Mouse (Mus musculus) kidney, adult 18-20 months (tissue): ENCODE results near the gene Ank3.

ENCODE experiments used
- DNase-seq: peaks from one replicate; pipeline ENCODE4 v3.0.0; 2021

The Ank3 gene

GRCm38 (mm10) chr10:69414888-69415287, 16.3 kb downstream of the Ank3 start:
- no peak for DNase-seq

GRCm38 (mm10) chr10:69418716-69419115, 20.1 kb downstream of the Ank3 start:
- no peak for DNase-seq

DNA sequence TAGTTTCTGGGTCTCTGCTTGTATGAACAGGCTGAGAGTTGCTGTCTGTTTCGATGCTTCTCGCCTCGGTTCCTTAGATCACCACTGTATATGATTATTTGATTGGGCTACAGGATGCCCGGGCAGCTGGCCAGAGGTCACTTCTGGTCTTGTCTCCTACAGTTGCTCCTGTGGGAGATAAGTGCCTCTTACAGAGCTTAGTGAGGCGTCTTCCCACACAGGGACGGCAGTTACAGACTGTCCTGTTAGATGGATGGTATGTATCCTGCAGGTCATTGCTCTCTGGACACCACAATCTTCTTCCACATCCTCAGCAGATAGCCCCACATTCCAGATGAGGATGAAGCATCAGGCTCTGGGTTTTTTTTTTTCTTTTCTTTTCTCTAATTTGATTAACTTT, 21.7 kb downstream of the Ank3 start:
- no peak for DNase-seq

DNA sequence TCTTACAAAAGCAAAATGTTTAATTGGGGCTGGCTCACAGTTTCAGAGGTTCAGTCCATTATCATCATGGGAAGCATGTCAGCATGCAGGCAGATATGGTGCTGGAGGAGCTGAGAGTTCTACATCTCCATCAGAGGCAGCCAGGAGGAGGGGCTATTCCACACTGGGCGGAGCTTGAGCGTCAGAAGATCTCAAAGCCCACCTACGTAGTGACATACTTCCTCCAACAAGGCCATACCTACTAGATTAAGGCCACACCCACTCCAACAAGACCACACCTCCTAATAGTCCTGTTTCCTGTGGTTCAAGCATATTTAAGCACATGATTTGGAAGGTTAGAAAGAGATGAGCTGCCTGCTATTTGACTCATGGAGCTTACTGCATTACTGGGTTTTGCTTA, 25.5 kb downstream of the Ank3 start:
- DNase-seq, result no peak

DNA sequence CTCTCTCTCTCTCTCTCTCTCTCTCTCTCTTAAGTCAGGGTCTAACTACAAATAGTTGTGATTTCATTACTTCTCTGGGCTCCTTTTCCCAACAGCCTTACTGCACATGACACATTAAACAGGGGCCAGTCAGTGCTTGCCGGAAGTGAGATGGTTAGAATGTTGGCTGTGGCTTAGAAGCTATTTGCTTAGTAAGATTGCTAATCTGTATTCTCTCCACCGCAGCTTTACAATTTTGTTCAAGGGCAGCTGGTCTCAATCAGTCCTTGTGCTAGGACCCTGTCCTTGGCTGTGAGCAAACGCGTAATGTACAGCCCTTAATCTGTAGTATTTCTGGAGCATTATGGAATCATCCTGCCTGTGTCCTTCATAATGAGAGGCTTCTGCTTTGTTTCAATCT, 31.6 kb downstream of the Ank3 start:
- DNase-seq, result no peak

- DNase-seq, result no peak
Measured at GRCm38 (mm10) chr10:69431101-69431500, 32.5 kb downstream of the Ank3 start.

GRCm38 (mm10) chr10:69435213-69435612, 36.6 kb downstream of the Ank3 start:
- no peak for DNase-seq

GRCm38 (mm10) chr10:69439449-69439848, 40.9 kb downstream of the Ank3 start:
- DNase-seq, result no peak

DNA sequence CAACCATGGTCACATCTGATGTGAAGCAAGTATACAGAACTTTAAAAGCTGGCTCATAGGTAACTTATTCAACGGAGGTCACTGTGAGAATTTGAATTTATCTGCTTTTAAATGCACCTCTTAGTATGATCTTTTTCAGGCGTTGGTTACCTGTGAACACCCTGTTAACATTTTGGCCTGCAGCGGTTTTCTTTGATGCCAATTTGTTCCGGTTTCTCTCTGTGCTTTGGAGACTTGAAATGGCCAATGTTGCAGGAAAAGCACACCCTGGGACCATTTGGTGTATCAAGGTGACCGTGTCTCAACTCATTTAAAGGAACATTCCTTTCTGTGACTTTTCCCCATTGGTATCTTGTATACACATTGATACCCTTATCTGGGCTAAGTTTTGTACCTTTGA, 46.0 kb downstream of the Ank3 start:
- peak; percentile 35 for DNase-seq

DNA sequence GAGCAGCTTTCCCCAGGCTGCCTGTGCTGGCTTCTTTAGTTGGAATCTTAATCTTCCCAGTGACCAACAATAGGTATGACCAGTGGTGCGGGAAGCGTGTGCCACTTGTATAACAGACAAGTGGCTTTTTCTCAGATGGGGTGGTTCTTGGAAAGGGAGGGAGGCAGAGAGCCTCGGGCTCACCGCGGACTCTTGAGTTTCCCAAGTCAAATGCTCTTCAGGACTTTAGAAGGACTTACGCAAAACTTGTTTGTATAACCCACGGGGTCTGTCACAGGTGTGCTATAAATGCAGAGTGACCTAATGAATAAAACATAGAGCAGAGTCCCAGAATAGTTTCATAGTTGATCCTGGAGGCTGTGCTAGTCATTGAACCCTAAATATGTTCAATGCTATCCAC, 47.4 kb downstream of the Ank3 start:
- DNase-seq, result peak; percentile 42

GRCm38 (mm10) chr10:69446566-69446965, 48.0 kb downstream of the Ank3 start:
- peak; percentile 25 for DNase-seq

DNA sequence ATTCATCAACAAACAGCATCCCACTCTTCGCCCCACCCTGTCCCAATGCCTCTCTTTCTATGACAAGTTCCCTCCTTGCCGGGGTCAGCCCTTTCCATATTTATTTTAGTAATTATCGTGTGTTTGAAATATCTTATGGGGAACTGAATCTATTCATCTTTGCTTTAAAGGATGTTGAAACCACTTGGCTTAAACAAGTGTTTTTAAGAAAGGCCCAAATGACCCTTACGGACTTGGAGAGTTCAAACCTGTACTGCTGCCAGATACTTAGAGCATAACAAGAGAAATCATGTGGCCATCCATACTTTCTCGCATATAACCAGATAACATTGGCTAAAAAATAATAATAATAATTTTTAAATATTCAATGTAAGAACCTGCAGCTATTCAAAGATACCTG, 48.7 kb downstream of the Ank3 start:
- DNase-seq, result no peak

DNA sequence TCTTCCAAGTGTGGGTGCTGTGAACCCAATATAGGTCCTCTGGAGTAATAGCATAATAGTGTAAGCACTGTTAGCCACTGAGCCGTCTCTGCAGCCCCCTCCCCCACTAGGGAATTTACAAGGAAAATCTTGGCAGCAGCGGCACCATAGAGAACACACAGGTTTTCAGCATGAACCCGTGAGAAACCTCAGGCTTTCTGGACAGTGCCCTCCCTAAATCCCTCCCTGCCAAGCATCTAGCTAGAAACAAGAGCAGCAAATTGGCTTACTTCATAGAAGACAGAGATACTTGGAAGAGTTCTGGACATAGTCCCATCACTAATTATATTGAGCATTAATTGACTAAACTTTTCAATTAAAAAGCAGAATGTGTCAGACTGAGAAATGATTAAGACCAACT, 49.6 kb downstream of the Ank3 start:
- no peak for DNase-seq

DNA sequence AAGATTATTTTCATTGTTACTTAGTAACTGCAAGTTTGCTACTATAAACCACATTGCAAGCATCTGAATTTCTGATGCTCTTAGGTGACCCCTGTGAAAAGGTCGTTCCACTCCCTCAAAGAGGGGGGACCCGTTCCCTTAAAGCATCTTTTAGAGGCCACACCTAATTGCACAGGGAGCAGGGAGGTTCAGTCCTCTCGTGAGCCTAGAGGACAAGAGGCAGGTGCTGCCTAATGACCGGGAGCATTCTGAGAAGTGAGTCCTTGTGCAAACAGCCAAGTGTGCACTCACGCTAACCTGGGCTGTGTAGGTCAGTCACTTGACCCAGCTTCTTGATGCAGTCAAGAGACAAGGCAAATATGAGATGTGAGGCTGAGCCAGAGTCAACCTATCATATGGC, 52.4 kb downstream of the Ank3 start:
- no peak for DNase-seq

GRCm38 (mm10) chr10:69452180-69452977, 53.8 kb downstream of the Ank3 start:
- peak; percentile 47 for DNase-seq

DNA sequence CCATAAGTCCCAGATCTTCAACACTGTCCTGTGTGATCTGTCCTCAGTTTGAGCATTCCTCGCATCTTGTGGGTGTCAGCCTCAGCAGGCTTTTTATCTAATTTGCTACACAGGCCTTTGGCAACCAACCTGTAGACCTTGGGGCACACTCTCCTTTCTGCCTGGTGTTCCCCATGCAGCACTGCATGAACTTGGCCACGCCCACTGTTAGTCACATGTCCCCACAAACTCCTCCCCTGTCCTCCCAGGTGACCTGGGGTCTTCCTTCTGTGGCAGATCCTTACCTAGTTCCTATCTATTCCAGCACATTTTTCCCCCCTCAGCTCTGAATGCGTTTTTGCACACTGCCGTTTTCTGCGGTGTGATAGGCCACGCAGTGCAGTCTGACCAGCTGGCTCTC, 55.0 kb downstream of the Ank3 start:
- DNase-seq, result no peak

DNA sequence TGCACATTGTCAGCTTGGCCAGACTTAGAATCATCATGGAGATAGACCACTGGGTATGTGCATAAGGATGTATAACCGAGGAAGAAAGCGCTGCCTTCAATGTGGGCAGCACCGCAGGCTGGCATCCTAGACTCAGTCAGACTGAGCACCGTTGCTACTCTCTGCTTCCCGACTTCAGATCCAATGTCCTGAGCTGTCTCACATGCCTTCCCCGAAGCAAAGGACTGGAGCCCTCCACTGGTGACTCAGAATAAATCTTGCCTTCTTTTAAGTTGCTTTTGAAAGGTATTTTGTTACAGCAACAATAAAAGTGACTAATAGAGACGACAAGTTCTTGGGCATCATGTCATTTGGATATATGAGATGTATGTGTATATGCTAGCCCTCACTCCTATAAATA, 55.9 kb downstream of the Ank3 start:
- no peak for DNase-seq

GRCm38 (mm10) chr10:69464826-69465225, 66.3 kb downstream of the Ank3 start:
- no peak for DNase-seq

- DNase-seq, result no peak
Measured at GRCm38 (mm10) chr10:69465558-69466200, 67.1 kb downstream of the Ank3 start.

DNA sequence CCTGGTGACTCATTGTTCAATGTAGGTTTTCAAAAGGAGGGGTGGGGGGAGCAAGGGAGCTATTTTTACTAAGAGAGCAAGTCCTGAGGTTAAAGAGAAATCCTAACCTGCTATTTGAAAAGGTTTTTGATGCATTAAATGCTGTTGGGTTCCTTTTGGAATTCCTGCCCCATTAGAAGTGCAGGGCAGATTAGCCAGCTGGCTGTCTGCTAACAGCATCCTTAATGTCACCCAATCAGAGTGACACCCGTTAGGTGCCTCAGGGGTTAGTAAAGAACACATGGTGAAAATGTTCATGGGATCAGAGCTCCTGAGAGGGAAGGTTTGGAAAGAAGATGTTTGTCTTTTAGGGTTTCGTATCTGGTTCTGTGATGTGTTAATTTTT, 67.6 kb downstream of the Ank3 start:
- DNase-seq, result no peak

GRCm38 (mm10) chr10:69466586-69466985, 68.0 kb downstream of the Ank3 start:
- DNase-seq, result no peak

DNA sequence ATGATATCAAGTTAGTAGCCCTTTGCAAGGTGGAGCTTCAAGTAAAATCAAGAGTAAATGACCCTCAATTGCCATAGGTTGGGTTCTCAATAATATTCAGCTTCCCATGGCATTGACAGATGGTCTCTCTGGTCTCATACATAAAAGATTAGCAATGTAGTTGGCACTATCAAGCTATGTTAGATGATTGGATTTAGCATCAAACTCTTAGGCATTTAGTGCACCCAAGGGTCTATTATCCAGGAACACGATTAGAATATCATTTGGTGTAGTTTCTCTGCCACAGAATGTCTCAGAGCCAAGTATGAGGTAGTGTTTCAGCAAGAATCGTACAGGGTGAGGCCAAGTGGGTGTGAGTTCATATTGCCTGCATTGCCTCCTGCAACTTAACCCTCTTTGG, 68.6 kb downstream of the Ank3 start:
- DNase-seq, result no peak

GRCm38 (mm10) chr10:69471841-69472240, 73.3 kb downstream of the Ank3 start:
- DNase-seq, result no peak

GRCm38 (mm10) chr10:69476871-69477270, 78.3 kb downstream of the Ank3 start:
- DNase-seq, result no peak

GRCm38 (mm10) chr10:69477656-69478055, 79.1 kb downstream of the Ank3 start:
- DNase-seq, result no peak
